Mouse (Mus musculus): ENCODE results near the gene Sin3b. TPM values are rescaled to one million over a fixed set of nuclear protein-coding genes. Genes with fewer than 3 reads are reported as not detected.
A peak's percentile ranks its signal among the peaks of the same experiment; 100 is the strongest.
"Not testable (repeated sequence)": the region's sequence is repeated elsewhere in the genome, so short reads cannot be mapped to it uniquely, and the experiment has no call there.

Sin3b gene
- polyA plus RNA-seq (2011; ENCODE audit: insufficient read depth, insufficient read length, low replicate concordance, missing spikeins): 33.1 and 60.4 TPM in 2 replicates

DNA sequence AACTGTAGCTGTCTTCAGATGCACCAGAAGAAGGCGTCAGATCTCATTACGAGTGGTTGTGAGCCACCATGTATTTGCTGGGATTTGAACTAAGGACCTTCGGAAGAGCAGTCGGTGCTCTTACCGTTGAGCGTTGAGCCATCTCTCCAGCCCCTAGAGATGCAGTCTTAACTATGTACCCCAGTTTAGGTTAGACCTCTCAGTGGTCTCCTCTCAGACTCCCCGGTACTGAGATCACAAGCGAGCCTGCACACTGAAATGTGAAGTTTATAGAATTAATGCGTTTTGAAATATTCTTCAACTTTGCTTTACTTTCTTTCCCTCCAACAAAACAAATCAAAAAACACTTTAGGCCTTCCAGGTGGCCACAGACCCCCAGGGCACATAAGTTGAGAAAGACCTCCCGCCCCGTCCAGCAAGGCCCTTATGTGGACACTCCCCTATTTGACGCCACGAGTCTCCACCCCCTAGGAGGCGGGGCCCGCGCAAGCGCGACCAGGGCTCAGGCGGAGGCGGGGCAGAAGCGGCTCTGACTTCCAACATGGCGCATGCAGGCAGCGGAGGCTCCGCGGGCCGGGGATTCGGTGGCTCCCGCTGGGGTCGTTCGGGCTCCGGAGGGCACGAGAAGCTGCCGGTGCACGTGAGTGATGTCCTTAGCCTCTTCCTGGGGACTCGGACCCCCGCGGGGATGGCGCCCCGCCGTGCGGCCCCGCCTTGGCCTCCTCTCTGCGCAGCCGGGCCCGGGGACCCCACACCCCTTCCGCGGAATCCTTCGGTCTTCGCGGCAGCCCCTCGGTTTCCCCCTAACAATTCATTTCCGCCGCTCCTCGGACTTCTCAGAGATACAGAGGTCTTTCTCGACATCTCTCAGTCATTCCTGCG is at the start of gene Sin3b:
TSS of gene Sin3b (plus strand) at position 517 of the 882 bp plus-strand sequence.
- Histone ChIP-seq H3K4me3 (replicated peaks; ENCODE audit: control insufficient read depth, low read depth, low read length) (peak within 1 kb of the TSS; percentile 91), H3K27ac (ENCODE audit: control insufficient read depth, insufficient read depth, low read depth, low read length, poor library complexity) (peak within 1 kb of the TSS; percentile 17; the same call in 1 of the 2 replicates), H3K4me1 (ENCODE audit: control insufficient read depth, insufficient read depth, low read length) (no peaks in the 10 kb centered on the region)
- TF ChIP-seq POLR2A (IDR thresholded peaks at IDR 0.05; ENCODE audit: borderline replicate concordance, control insufficient read depth, low read depth, low read length) (peak; percentile 86; the same call in 1 of the 2 replicates), CTCF (IDR thresholded peaks at IDR 0.05; ENCODE audit: control insufficient read depth, insufficient read depth, low read length) (no peak)
- 14% methylated on average over 56 of the region's 56 CpGs for WGBS

DNA sequence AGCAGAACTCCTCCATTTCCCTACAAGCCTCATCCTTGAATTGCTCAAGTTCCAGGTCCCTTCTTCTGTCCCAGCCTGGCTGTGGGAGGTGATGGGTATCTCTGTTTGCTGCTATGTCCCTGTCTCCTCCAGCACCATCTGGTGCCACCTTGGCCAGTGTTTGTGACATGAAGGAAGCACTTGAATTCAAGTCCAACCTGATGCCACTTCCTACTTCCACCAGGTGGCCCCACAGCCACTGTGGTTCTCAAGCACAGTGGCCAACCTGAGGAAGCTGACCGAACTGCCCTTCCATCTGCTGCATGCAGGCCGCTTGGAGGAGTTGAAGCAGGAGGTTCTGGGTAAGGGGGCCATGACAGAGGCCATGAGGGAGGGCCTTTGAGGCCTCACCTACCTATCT is 48.9 kb upstream of the Sin3b start:
- Histone ChIP-seq H3K4me1 (ENCODE audit: control insufficient read depth, insufficient read depth, low read length) (no peaks in the 10 kb centered on the region), H3K27ac (ENCODE audit: control insufficient read depth, insufficient read depth, low read depth, low read length, poor library complexity) (no peak overlapping the region), H3K4me3 (replicated peaks; ENCODE audit: control insufficient read depth, low read depth, low read length) (no peak overlapping the region)
- TF ChIP-seq POLR2A (IDR thresholded peaks at IDR 0.05; ENCODE audit: borderline replicate concordance, control insufficient read depth, low read depth, low read length) (no peak), CTCF (IDR thresholded peaks at IDR 0.05; ENCODE audit: control insufficient read depth, insufficient read depth, low read length) (peak; percentile 47)
- WGBS: 80% methylated on average over 2 of the region's 2 CpGs

DNA sequence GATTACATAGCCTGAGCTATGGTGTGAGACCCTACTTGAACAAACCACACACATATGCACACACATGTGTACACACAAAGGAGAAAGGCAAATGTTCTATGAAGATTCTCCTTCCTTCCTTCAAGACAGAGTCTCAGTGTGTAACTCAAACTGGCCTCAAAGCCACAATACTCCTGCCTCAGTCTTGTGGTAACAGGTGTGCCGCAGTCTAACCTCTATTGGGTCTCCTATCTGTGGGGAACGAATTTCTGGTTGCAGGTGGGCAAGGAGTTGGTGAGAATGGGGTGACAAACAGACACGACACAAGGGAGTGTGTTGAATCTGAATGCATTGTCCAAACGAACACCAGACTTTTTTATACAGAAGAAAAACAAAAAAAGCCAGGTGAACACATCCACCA is 46.6 kb upstream of the Sin3b start:
- 68% methylated on average over 4 of the region's 4 CpGs for WGBS
- no peak for TF ChIP-seq POLR2A (IDR thresholded peaks at IDR 0.05; ENCODE audit: borderline replicate concordance, control insufficient read depth, low read depth, low read length)
- TF ChIP-seq CTCF (IDR thresholded peaks at IDR 0.05; ENCODE audit: control insufficient read depth, insufficient read depth, low read length): no peak
- H3K27ac ChIP-seq (ENCODE audit: control insufficient read depth, insufficient read depth, low read depth, low read length, poor library complexity): no peak overlapping the region

DNA sequence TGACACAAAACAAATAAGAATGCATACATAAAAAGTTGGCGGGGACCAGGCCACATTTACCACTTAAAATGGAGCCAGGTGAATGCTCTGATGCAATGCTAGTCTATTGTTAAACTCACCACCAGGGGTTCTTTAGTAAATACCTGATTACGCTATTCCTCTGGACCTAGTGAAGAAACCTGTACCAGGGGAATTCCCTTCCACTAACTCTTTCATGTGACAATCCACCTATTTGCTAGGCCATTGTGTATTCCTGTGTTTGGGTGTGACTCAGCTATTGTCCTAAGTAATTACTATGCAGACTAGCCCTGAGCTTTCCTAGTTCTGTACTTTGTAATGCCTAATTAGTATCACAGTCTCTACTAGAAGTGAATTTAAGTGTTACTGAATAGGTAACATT is 46.2 kb upstream of the Sin3b start:
- not testable (repeated sequence) for H3K4me1 ChIP-seq (ENCODE audit: control insufficient read depth, insufficient read depth, low read length); H3K27ac ChIP-seq (ENCODE audit: control insufficient read depth, insufficient read depth, low read depth, low read length, poor library complexity); H3K4me3 ChIP-seq (replicated peaks; ENCODE audit: control insufficient read depth, low read depth, low read length)
- 79% methylated on average over 2 of the region's 2 CpGs for WGBS

More for the DNA sequence above, 46.6 kb upstream of the Sin3b start:
- Histone ChIP-seq H3K4me3 (replicated peaks; ENCODE audit: control insufficient read depth, low read depth, low read length) (no peak overlapping the region), H3K4me1 (ENCODE audit: control insufficient read depth, insufficient read depth, low read length) (no peaks in the 10 kb centered on the region)

DNA sequence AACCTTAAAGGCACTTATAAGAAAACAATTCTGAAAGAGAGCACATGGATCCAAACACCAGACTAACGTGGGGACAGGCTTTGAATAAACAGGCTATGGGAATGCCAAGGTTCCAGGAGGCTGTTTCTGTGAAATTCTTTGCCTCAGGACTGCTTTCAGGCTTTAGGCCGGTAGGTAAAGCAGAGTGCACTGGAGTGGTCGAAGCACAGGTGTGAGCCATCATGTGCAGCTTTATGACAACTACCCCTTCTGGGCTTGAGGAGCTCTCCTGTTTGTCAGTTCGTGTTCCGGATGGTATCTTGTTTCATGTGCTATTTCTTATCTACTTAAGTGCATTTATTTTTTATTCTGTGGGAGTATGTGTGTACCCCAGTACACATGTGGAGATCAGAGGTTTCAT is 45.8 kb upstream of the Sin3b start:
- H3K27ac ChIP-seq (ENCODE audit: control insufficient read depth, insufficient read depth, low read depth, low read length, poor library complexity): no peak overlapping the region

DNA sequence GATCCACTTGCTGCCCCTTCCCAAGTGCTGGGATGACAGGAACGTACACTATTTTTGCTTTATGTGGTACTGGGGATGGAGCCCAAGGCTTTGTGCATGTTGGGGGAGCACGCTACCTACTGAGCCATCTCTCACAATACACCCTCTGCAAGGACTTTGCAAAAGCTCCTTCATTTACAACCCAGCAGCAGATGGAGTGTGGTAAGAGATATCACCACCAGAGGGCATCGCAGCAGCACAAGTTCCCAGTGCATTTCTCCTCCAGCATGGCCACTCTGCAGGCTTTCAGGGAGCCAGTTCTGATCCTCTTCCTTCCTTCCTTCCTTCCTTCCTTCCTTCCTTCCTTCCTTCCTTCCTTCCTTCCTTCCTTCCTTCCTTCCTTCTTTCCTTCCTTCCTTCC is 43.0 kb upstream of the Sin3b start:
- peak; percentile 74 for TF ChIP-seq CTCF (IDR thresholded peaks at IDR 0.05; ENCODE audit: control insufficient read depth, insufficient read depth, low read length)
- no peak for TF ChIP-seq POLR2A (IDR thresholded peaks at IDR 0.05; ENCODE audit: borderline replicate concordance, control insufficient read depth, low read depth, low read length)
- H3K4me3 ChIP-seq (replicated peaks; ENCODE audit: control insufficient read depth, low read depth, low read length): no peak overlapping the region
- H3K4me1 ChIP-seq (ENCODE audit: control insufficient read depth, insufficient read depth, low read length): no peaks in the 10 kb centered on the region
- WGBS: 44% methylated on average over 3 of the region's 3 CpGs
- H3K27ac ChIP-seq (ENCODE audit: control insufficient read depth, insufficient read depth, low read depth, low read length, poor library complexity): no peak overlapping the region

More for the DNA sequence above, 45.8 kb upstream of the Sin3b start:
- no peak for TF ChIP-seq POLR2A (IDR thresholded peaks at IDR 0.05; ENCODE audit: borderline replicate concordance, control insufficient read depth, low read depth, low read length)
- TF ChIP-seq CTCF (IDR thresholded peaks at IDR 0.05; ENCODE audit: control insufficient read depth, insufficient read depth, low read length): no peak
- H3K4me3 ChIP-seq (replicated peaks; ENCODE audit: control insufficient read depth, low read depth, low read length): no peak overlapping the region
- no peaks in the 10 kb centered on the region for H3K4me1 ChIP-seq (ENCODE audit: control insufficient read depth, insufficient read depth, low read length)
- WGBS: 81% methylated on average over 5 of the region's 5 CpGs

DNA sequence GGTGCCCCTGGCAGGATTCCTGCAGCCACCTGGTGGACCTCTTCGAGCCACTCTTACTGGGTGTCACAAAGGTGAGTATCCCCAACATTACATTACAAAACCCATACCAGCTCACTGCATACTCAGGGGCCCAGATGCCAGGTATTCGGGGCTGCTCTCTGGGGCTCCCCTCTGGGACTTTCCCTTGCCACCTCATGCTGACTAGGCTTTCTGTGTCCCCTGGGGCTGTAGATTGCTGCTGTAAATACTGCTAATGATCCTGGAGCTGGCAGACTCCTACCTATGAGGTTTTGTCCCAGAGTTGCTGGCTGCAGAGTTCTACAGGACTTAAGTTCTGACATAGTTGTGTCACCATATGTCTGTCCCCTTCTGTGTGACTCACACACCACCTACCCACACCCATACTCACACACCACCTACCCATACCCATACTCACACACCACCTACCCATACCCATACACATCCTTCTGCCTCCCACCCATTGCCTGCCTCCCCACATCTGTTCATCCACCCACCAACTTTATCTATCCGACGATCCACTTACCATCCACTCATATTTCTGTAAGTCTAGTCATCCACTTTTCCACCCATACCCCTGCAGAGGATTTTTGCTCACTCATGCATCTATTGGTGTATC is 40.9 kb upstream of the Sin3b start:
- Histone ChIP-seq H3K27ac (ENCODE audit: control insufficient read depth, insufficient read depth, low read depth, low read length, poor library complexity) (no peak overlapping the region), H3K4me1 (ENCODE audit: control insufficient read depth, insufficient read depth, low read length) (no peaks in the 10 kb centered on the region), H3K4me3 (replicated peaks; ENCODE audit: control insufficient read depth, low read depth, low read length) (no peak overlapping the region)
- no peak for TF ChIP-seq CTCF (IDR thresholded peaks at IDR 0.05; ENCODE audit: control insufficient read depth, insufficient read depth, low read length)
- no peak for TF ChIP-seq POLR2A (IDR thresholded peaks at IDR 0.05; ENCODE audit: borderline replicate concordance, control insufficient read depth, low read depth, low read length)
- WGBS: 74% methylated on average over 4 of the region's 4 CpGs

DNA sequence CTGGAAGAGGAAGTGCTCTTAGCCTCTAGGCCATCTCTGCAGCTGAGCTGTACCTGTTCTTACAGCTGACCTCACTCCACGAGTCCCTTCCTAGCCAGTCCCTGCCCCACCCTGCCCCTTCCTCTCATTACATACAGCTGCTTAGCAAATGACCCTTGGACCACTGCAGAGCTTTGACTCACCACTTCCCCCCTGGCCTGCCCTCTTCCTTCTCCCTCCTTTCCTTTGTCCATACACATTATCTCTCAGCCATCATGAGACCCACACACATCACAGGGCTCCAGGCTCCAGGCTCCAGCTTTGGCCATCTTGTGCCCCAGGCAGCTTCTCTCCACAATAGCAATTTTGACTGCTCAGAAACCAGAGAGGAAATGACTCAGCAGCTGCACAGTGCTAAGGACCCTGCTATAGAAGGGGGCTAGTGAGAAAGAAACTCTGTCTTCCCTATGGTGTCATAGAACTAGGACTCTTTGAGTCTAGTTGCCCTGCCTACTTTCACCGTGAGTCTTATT is 40.0 kb upstream of the Sin3b start:
- TF ChIP-seq CTCF (IDR thresholded peaks at IDR 0.05; ENCODE audit: control insufficient read depth, insufficient read depth, low read length): no peak
- TF ChIP-seq POLR2A (IDR thresholded peaks at IDR 0.05; ENCODE audit: borderline replicate concordance, control insufficient read depth, low read depth, low read length): no peak
- Histone ChIP-seq H3K4me1 (ENCODE audit: control insufficient read depth, insufficient read depth, low read length) (no peaks in the 10 kb centered on the region), H3K27ac (ENCODE audit: control insufficient read depth, insufficient read depth, low read depth, low read length, poor library complexity) (no peak overlapping the region), H3K4me3 (replicated peaks; ENCODE audit: control insufficient read depth, low read depth, low read length) (no peak overlapping the region)
- 7% methylated on average over 2 of the region's 2 CpGs for WGBS

DNA sequence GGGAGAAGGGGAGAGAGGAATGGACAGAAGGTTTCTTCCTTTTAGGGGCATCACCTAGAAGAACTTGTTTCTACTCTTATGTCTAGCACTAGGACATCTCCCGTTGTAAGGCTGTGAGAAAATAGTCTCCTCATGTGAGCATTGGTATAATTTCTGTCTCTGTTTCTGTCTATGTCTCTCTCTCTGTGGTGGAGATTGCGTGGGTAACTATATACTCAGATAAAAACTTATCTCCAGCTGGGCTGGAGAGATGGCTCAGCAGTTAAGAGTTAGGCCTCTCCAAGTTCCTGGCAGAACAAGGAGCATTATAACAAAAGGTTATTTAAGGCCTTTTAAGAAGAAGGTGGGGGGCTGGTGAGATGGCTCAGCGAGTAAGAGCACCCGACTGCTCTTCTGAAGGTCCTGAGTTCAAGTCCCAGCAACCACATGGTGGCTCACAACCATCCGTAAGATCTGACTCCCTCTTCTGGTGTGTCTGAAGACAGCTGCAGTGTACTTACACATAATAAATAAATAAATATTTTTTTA is 39.4 kb upstream of the Sin3b start:
- WGBS: 67% methylated on average over 5 of the region's 5 CpGs
- not testable (repeated sequence) for H3K4me3 ChIP-seq (replicated peaks; ENCODE audit: control insufficient read depth, low read depth, low read length); H3K27ac ChIP-seq (ENCODE audit: control insufficient read depth, insufficient read depth, low read depth, low read length, poor library complexity); H3K4me1 ChIP-seq (ENCODE audit: control insufficient read depth, insufficient read depth, low read length)

Data from bone marrow, adult 2 months (tissue).